Mouse (Mus musculus) adrenal gland, adult 18-20 months (tissue): ENCODE measurements around the gene Tbc1d10b. TPM values are rescaled to one million over a fixed set of nuclear protein-coding genes. Genes with fewer than 3 reads are reported as not detected.
"Not testable (repeated sequence)": the region's sequence is repeated elsewhere in the genome, so short reads cannot be mapped to it uniquely, and the experiment has no call there.

Source experiments
- DNase-seq, 2 experiments: peaks; one replicate each; pipeline ENCODE4 v3.0.0; 2021 to 2022; ENCODE audit warnings: low spot score in 2 of 2
- total RNA-seq, 2 experiments: library from RNA; stranded (reverse); gene quantifications; 1 replicate in 1 of 2; 2 replicates in 1 of 2; pipeline ENCODE4 v1.2.3; 2021

Tbc1d10b gene
- total RNA-seq, 2 experiments from 2014 or later: 43.3 to 47.5 TPM

DNA sequence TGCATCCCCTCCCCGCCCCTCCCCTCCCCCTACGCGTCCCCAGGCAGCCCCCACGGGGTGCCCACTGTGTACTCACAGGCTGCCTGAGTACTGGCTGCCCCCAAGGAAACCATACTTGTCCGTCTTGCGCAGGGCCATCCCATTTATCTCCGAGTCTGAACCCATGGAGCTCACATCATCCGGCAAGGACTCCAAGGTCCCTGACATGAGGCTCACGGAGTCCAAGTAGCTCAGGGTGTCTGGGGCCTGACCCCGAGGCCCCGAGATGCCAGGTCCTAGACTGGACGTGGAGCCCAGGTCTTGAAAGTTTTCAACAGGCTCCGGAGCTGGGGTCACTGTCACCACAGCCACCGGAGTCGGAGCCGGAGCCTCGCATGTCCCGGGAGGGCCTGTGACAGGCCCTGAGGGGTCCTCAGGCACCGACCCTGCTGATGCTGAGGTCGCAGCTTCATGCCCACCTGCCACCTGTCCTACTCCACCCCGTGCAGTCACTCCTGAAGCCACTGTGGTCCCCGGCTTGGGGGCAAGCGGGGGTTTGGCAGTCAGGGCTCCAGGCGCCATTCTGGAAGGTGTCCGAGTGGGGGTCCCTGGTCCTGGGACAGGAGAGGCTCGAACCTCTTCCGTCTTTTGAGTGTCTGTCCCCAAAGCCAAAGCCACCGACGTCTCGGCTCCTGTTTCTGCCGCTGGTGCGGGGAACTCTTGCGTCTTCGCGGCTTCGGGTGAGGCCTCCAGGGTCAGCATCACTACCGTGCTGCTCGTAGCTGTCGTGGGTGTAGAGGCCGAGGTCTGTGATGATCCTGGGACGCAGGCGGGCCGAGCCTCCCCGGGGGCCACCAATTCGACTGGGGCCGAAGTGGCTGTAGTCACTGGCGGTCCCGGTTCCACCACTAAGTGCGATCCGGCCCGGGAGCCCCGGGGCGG, 634 bp downstream of the Tbc1d10b start:
- peak; percentile 27 to 38 for DNase-seq

GRCm38 (mm10) chr7:127206606-127207005, 1.7 kb downstream of the Tbc1d10b start:
- no peak for DNase-seq

- no peak for DNase-seq
These were observed 11.8 kb downstream of the Tbc1d10b start for GRCm38 (mm10) chr7:127196484-127196883.

GRCm38 (mm10) chr7:127195544-127196295, 12.5 kb downstream of the Tbc1d10b start, which contains the start of gene Cd2bp2:
TSS of gene Cd2bp2 (minus strand) at chr7:127196050.
- DNase-seq: peak; percentile 87 to 90

DNA sequence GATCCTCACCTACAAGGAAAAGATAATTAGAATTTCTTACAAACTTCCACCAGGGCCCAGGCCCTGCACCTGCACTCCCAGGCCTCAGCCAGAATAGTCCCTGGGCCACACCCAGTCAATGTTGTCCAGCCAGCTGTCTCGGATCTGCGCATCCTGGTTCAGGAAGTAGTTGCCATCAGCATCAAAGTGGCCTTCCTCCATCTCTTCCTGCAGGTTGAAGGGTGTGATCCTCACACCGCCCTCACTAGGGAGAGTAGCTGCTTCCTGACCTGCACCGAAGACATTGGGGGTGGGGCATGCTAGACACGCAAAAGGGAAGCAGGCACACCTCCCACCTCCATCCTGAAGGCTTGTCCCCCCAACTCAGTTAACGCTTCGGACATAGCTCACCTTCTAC, 13.6 kb downstream of the Tbc1d10b start:
- no peak for DNase-seq

- no peak for DNase-seq
These were observed 14.1 kb downstream of the Tbc1d10b start for GRCm38 (mm10) chr7:127194011-127194632.

DNA sequence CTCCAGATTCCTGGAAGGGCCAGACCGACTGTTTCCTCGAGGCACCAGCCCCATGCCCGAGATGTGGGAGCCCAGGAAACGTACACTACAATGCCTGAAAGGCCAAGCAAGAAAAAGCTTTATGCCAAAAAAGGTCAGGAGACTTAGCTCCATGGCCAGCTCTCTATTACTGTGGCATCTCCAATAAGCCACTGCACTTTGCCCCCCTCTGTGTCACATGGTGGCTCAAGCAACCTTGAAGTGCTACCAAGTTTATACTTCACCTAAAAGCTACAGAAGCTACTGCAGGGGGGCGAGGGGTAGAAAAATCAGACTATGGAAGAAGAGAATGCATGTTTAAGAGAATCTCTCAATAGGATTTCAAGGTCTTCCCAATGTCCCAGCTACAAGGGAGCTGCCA, 15.3 kb downstream of the Tbc1d10b start:
- DNase-seq: no peak

DNA sequence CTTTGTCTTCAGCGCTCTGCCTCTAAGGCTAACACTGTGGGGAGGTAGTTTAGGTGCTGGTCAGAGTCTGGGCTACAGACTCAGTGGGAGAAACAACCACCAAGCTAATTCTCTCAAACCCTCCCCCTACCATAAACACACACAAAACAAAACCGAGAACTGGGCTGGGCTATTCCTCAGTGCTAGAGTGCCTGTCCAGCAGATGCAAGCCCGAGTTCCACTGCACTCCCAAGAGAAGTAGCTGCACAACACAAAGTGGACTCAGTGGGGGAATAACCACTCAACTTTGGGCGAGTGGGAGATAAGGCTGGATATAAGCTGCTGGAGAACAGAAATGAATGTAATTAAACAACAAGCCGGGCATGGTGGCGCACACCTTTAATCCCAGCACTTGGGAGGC, 17.6 kb downstream of the Tbc1d10b start:
- DNase-seq: no peak

- no peak for DNase-seq
These were observed 19.7 kb downstream of the Tbc1d10b start for GRCm38 (mm10) chr7:127188305-127189276.

GRCm38 (mm10) chr7:127187351-127187750, 20.9 kb downstream of the Tbc1d10b start:
- DNase-seq: no peak

GRCm38 (mm10) chr7:127185601-127186000, 22.7 kb downstream of the Tbc1d10b start:
- DNase-seq: no peak

DNA sequence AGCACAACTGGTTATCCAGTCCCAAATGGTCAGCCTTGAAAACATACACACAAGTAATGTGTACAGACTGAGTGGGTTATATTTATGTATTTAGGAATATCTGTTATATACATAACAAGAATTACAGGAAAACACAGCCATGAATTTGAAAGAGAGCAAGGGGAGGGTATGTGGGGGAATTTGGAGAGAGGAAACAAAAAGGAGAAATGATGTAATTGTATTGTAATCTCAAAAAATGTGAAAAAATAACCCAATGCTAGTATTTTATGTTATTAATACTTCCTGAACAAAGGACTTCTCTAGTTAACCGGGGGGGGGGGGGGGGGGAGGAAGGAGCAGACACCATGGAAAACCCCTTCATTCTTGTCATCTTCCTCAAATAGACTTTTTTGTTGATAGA, 23.5 kb downstream of the Tbc1d10b start:
- no peak for DNase-seq

DNA sequence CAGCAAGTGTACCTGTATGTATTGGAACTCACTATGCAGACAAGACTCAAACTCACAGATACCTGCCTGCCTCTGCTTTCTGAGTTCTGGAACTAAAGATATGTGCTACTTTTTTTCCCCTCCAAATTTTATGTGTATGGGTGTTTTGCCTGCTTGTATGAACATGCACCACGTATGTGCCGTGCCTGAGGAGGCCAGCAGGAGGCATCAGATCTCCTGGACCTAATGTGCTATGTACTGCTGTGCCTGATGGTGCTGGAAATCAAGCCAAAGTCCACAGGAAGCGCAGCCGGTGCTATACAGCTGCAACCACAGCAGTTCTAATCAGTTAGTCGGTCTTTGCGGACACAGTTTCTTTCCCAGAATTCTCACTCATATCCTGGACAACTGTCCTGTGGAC, 24.4 kb downstream of the Tbc1d10b start:
- DNase-seq: no peak

- no peak for DNase-seq
These were observed 24.9 kb downstream of the Tbc1d10b start for GRCm38 (mm10) chr7:127183345-127183744.

DNA sequence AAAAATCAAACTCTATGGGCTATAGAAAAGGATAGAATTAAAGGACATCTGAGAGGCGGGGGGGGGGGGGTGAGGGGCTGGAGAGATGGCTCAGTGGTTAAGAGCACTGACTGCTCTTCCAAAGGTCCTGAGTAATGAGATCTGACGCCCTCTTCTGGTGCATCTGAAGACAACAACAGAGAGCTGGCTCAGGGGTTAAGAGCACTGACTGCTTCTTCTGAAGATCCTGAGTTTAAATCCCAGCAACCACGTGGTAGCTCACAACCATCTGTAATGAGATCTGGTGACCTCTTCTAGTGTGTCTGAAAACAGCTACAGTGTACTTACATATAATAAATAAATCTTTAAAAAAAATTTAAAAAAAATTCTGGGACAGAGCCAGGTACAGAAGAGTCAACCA, 26.5 kb downstream of the Tbc1d10b start:
- DNase-seq: not testable (repeated sequence)

DNA sequence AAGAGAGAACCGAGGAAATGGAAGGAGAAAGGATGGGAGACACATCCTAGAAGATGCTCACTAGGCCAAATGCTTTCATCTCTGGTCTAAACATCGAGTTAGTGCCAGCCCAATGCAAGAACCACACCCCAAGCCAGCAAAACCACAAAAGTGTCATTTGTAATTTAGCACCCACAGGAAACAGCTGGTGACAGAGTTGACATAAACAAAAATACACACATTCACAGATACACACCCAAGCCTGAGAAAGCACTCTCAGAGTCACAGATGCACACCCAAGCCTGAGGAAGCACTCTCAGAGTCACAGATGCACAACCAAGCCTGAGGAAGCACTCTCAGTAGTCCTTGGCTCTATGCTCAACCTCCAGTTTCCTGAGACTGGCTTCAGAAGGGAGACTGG, 27.5 kb downstream of the Tbc1d10b start:
- no peak for DNase-seq

DNA sequence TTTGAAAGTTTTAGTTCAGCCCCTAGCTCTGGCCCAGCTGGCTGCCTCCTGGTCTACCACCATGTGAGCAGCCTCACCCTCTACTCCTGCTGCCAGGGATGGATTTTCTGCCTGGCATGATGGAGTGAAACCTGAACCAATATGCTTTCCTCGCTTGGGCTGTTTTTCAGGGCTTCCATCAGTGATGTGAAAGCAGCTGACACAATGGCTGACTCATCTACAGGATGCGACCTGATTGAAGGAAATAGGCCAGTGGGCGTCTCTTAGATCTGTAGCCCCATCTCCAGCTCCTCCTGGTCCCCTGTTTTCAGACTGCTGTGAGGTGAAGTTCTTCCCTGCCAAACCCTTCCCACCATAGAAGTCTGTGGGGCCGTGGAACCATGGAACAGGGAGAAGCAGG, 31.3 kb downstream of the Tbc1d10b start:
- DNase-seq: no peak

- DNase-seq: no peak
These were observed 41.8 kb downstream of the Tbc1d10b start for GRCm38 (mm10) chr7:127166501-127166900.

DNA sequence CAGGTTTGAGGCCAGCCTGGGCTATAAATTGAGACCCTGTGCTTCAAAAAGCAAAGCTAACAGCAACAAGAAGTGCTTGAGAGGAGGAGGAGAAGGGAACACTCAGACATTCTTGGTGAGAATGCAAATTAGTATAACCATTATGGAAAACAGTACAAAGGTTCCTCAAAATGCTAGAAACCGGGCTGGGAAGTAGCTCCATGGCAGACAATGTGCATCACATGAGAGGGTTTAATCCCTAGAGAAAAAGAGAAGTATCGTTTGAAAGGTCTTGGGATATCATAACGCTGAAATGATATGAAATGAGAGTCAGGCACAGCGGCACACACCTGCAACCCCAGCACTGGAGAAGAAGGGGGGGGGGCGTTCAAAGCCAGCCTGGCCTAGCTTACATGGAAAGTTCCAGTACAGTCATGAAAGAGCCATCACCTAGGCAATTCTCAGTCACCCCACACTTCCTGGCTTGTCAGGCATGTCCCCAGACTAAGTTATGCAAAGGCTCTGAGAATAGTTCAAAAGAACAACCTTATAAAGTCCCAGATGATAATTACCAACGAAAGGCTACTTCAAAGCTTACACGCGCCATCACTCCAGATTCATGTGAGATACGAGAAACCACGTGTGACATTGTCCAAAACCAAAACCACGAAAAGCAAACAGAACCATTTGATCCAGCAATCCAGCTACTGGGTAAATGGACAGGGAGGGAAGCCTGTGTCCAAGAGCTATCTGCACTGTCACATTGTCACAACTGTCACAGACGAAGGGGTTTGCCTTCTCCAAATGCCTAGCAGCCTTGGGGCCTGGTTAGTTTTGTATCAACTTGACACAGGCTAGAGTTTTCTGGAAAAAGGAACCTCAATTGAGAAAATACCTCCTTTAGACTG, 42.4 kb downstream of the Tbc1d10b start:
- no peak for DNase-seq
